Mouse (Mus musculus) brain, embryonic 14.5 days (tissue): ENCODE data around the gene Cyth1.

Experiments used
- CTCF ChIP-seq: fragments of 200-500 bp; IDR thresholded peaks from 2 replicates; pipeline ENCODE4 v1.5.1; 2012; ENCODE audit warnings: inconsistent platforms, mild to moderate bottlenecking, moderate library complexity, borderline replicate concordance; ENCODE audit not compliant: insufficient read depth, insufficient read length; ENCODE audit errors: extremely low read depth
- POLR2A ChIP-seq: fragments of 200-500 bp; IDR thresholded peaks from 2 replicates; pipeline ENCODE4 v1.6.1; 2012; ENCODE audit warnings: mild to moderate bottlenecking, inconsistent platforms, borderline replicate concordance; ENCODE audit not compliant: poor library complexity, insufficient read depth, insufficient read length, severe bottlenecking; ENCODE audit errors: extremely low read depth

DNA sequence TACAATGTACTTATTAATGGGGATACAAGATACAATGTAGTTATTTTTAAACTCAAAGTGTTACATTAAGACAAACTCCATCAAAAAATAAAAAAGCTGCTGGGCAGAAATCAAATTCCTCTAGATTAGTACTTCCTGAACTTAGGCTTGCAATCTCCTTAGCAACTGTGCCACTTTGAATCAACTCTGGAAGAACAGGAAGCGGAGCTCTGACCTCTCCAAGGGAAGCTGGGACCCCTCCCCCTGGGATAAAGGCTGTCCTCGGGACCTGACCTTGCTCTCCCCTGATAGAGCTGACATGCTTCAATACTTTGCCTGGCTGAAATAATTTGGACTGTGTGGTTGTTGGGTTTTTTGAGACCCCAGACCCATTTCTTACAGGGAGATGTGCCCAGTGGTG, 151.7 kb downstream of the Cyth1 start:
- TF ChIP-seq POLR2A: no peak
- no peak for TF ChIP-seq CTCF
